Mouse (Mus musculus) adrenal gland, postnatal 10 days (tissue): ENCODE measurements around the gene Rbms2. TPM values are rescaled to one million over a fixed set of nuclear protein-coding genes. Genes with fewer than 3 reads are reported as not detected.
"Not testable (repeated sequence)": the region's sequence is repeated elsewhere in the genome, so short reads cannot be mapped to it uniquely, and the experiment has no call there.

ENCODE experiments used
- DNase-seq: peaks from one replicate; pipeline ENCODE4 v3.0.0; 2021; ENCODE audit warnings: mixed read lengths
- total RNA-seq, 2 experiments: library from RNA; stranded (reverse); gene quantifications; 2 replicates each; pipeline ENCODE4 v1.2.3; 2021

Rbms2 gene
- total RNA-seq, 2 experiments from 2014 or later = 65.3 to 74.8 TPM

GRCm38 (mm10) chr10:128193113-128193512 is 13.0 kb upstream of the Rbms2 start:
- no peak for DNase-seq

DNA sequence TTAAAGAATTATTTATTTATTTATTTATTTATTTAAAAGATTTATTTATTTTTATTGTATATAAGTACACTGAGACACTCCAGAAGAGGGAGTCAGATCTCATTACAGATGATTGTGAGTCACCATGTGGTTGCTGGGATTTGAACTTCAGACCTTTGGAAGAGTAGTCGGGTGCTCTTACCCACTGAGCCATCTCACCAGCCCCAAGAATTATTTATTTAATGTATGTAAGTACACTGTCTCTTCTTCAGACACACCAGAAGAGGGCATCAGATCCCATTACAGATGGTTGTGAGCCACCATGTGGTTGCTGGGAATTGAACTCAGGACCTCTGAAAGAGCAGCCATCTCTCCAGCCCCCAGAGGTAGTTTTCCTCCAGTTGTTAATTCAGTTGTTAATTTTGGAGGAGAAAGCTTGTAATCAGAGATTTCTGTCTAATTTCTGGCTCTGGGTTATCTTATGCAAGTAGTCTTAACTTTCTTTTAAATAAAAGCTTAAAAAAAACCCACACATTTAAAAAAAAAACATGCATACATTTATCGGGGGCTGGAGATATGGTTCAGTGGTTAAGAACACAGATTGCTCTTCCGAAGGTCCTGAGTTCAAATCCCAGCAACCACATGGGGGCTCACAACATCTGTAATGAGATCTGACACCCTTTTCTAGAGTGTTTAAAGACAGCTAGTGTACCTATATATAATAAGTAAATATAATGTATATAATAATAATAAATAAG is 12.1 kb upstream of the Rbms2 start:
- not testable (repeated sequence) for DNase-seq

GRCm38 (mm10) chr10:128191472-128191871 is 11.4 kb upstream of the Rbms2 start:
- no peak for DNase-seq

DNA sequence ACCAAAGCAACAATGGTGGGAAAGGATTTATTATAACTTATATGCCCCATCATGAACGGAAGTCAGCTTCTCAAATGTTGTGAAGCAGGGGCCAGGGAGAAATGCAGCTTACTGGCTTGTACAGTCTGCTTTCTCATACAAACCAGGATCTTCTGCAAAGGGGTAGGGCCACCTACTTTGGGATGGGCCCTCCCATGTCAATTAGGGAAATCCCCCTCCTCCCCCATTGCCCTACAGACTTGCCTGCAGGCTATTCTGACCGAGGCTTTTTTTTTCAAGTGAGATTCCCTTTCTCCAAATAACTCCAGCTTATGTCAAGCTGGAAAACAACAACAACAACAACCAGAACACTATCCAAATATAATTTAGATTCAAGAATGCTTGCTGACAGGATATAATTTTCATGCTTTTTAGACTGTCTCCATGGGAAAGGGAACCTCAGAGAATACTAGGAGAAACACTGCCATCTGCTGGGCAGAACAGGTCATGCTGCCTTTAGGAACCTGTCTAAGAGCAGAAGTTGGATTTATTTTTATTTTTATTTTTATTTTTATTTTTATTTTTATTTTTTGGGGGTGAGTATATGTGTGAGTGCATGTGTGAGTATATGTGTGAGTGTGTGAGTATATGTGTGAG is 8.3 kb upstream of the Rbms2 start:
- peak; percentile 86 for DNase-seq

GRCm38 (mm10) chr10:128187181-128187605 is 7.1 kb upstream of the Rbms2 start:
- no peak for DNase-seq

DNA sequence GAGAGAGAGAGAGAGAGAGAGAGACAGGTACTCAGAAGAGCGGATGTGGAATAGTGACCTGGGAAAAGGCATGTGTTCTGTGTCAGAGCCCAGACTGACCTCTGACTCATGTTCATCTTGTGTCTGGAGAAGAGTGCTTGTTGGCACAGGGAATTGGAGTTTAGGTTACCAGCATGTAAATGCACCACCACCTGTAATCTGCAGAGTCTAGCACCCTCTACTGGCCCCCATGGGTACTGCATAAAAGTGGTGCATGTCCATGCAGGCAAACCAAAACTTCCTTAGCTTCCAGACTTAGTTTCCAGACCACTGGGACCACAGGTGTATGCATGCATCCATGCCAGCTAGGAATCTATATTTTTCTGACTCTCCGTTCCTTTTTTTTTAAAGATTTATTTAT is 5.9 kb upstream of the Rbms2 start:
- peak; percentile 90 for DNase-seq

GRCm38 (mm10) chr10:128185277-128185940 is 5.3 kb upstream of the Rbms2 start:
- no peak for DNase-seq

GRCm38 (mm10) chr10:128184296-128184695 is 4.2 kb upstream of the Rbms2 start:
- DNase-seq = no peak

DNA sequence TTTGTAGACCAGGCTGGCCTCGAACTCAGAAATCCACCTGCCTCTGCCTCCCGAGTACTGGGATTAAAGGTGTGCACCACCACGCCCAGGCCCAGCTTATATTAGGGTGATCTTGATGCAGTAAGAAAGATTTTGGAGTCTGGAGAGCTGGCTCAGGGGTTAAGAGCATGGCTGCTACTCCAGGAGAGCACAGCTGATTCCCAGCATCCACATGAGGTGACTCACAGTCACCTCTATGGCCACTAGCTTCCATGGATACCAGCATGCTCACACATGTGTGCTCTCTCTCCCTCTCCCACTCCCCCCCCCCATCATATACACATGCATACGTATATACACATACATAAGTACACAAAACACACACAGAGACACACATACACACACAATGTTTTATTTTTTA is 2.8 kb downstream of the Rbms2 start:
- DNase-seq = no peak

GRCm38 (mm10) chr10:128175996-128176755 is 3.9 kb downstream of the Rbms2 start:
- DNase-seq = peak; percentile 76

DNA sequence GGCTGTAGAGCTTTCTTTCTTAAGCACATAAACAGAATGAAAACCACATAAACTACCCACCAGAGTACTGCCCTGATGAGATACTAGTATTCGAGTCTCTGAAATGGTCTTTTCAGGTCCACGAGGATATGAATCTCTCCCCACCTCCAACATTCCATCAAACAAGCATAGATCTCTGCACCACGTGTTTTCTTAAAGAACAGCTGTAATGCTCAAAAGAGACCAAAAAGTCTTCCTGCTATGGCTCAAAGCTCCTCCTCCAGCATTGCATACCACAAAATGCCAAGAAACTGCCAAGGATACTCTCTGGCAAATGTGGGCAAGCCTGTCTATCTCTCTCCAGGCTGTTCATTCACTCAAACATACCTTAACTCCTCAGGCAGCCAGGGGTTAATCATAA is 4.8 kb downstream of the Rbms2 start:
- DNase-seq = no peak

GRCm38 (mm10) chr10:128171348-128171747 is 8.7 kb downstream of the Rbms2 start:
- not testable (repeated sequence) for DNase-seq

DNA sequence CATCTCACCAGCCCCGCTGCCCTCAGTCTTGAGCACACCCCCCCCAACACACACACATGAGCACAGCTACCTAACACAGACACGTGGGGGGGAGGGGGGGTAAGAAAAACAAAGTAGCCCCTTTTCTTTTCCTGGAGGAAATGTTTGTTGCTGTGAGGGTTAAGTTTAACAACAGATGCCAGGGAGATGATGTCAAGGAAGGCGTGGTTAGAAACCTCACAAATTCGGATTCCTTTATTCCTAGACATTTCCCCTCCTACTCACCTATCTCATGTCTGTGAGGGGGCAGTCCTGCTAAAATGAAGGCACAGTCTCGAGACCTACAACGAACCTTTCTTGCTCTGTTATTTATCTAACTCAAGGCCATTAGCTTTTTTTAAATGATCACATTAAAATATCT is 13.0 kb downstream of the Rbms2 start:
- no peak for DNase-seq

- DNase-seq = not testable (repeated sequence)
Observed at GRCm38 (mm10) chr10:128165726-128166125, 14.4 kb downstream of the Rbms2 start.

- no peak for DNase-seq
Observed at GRCm38 (mm10) chr10:128153978-128154377, 26.1 kb downstream of the Rbms2 start.

DNA sequence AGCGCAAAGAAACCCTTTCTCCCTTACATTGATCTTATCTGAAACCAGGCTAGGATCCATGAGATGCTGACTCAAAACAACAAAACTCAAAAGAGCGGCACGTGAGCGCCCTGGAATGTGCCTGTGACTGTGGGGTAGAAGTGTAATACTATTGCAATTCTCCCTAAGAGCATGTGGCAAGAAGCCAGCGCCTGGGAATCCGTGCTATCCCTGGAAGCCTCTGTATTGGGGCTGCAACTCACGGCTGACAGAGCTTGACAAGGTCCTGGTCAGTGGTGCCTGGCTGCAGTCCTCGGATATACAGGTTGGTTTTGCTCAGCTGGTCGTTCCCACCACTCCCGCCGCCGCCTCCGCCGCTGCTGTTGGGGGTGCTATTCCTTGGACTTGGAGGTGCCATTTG is 29.2 kb downstream of the Rbms2 start:
- peak; percentile 76 for DNase-seq

GRCm38 (mm10) chr10:128149592-128149991 is 30.5 kb downstream of the Rbms2 start:
- DNase-seq = peak; percentile 87

DNA sequence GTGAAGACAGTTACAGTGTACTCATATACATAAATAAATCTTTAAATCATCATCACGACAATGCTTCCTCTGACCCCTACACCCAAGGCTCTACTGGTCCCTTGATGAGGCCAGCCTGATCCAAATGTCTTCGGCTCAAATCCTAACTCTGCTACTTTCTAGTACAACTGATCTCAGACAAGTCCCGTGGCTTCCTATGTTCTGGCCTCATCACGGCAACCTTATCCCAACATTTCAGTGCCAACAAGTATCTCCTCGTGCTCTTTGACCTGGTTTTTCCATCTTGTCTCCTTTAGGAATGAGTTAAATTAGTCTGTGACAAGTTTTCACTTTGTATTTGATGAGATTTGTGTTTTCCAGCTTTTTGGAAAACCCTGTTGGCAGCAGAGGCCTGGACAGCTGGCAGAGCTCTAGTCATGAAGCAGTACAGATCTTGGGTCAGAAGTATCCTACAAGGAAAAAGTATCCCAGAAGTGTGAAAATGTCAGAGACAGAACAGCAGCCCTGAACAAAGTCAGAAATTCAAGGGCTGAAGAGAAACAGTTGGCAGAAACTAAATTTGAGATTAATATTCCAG is 31.2 kb downstream of the Rbms2 start:
- no peak for DNase-seq

DNA sequence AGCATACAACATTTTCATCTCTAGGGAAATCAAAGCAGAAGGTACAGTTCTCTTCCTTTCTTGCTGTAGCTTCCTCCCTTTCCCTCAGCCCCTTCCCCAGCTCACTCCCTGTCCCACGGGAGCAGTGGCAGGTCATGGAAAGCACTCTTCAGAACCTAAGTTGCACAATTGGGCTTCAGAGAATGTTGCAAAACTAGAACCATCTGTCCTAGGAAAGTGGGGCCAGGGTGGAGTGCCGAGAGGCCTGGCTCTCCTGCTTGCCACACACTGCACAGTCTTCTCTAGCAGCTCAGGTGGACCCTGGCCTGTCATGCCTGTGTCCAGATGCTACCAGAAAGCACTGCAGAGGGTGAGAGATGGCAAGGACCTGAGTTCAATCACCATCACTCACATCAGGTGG is 35.1 kb downstream of the Rbms2 start:
- DNase-seq = peak; percentile 26

- no peak for DNase-seq
Observed at GRCm38 (mm10) chr10:128143659-128144058, 36.4 kb downstream of the Rbms2 start.

- DNase-seq = peak; percentile 34
Observed at GRCm38 (mm10) chr10:128142165-128142564, 37.9 kb downstream of the Rbms2 start.
